Mouse (Mus musculus) layer of hippocampus, adult 8-10 months (tissue): ENCODE data around the gene Olfr250. TPM values are rescaled to one million over a fixed set of nuclear protein-coding genes. Genes with fewer than 3 reads are reported as not detected.
"Not testable (repeated sequence)": the region's sequence is repeated elsewhere in the genome, so short reads cannot be mapped to it uniquely, and the experiment has no call there.

Experiments used
- DNase-seq, 2 experiments: peaks; one replicate each; pipeline ENCODE4 v3.0.0; 2022; ENCODE audit warnings: low spot score in 2 of 2
- total RNA-seq, 4 experiments: library from RNA; stranded (reverse); gene quantifications; 2 replicates each; pipeline ENCODE4 v1.2.4; 2022

Gene Olfr250
- total RNA-seq, result not detected

GRCm38 (mm10) chr9:38366596-38366995, at the start of gene Olfr250:
TSS of gene Olfr250 (plus strand) at chr9:38366896.
- DNase-seq, result no peak

- no peak for DNase-seq
Observed at GRCm38 (mm10) chr9:38328760-38329159, 37.9 kb upstream of the Olfr250 start, which contains the start of gene Olfr25. TSS of gene Olfr25 (plus strand) at chr9:38329060.

GRCm38 (mm10) chr9:38348111-38348510, 18.6 kb upstream of the Olfr250 start, which contains the start of gene Olfr898:
TSS of gene Olfr898 (plus strand) at chr9:38348411.
- no peak for DNase-seq

- DNase-seq, result no peak
Observed at GRCm38 (mm10) chr9:38376786-38377185, 10.1 kb downstream of the Olfr250 start, which contains the start of gene Olfr251. TSS of gene Olfr251 (plus strand) at chr9:38377086.

GRCm38 (mm10) chr9:38401398-38401797, 34.7 kb downstream of the Olfr250 start, which contains the start of gene Olfr147:
TSS of gene Olfr147 (plus strand) at chr9:38401698.
- no peak for DNase-seq

GRCm38 (mm10) chr9:38407502-38407901, 40.8 kb downstream of the Olfr250 start:
- DNase-seq, result not testable (repeated sequence)

- DNase-seq, result not testable (repeated sequence)
Observed at GRCm38 (mm10) chr9:38413502-38413901, 46.8 kb downstream of the Olfr250 start.

Other genes with a start within 250 kb of the Olfr250 start
- gene Olfr890, start 224.4 kb upstream of the Olfr250 start, total RNA-seq, result not detected
- not detected for gene Olfr891, start 186.1 kb upstream of the Olfr250 start, total RNA-seq
- not detected for gene Olfr893, start 158.5 kb upstream of the Olfr250 start, total RNA-seq
- gene Olfr894, start 148.8 kb upstream of the Olfr250 start, total RNA-seq, result not detected
- not detected for gene Olfr143, start 114.1 kb upstream of the Olfr250 start, total RNA-seq
- not detected for gene Olfr895, start 99.0 kb upstream of the Olfr250 start, total RNA-seq
- not detected for gene Olfr896-ps1, start 75.8 kb upstream of the Olfr250 start, total RNA-seq
- not detected for gene Olfr25, start 37.8 kb upstream of the Olfr250 start, total RNA-seq
- gene Olfr898, start 18.5 kb upstream of the Olfr250 start, total RNA-seq, result not detected
- gene Olfr251, start 10.2 kb downstream of the Olfr250 start, total RNA-seq, result not detected
- gene Olfr147, start 34.8 kb downstream of the Olfr250 start, total RNA-seq, result not detected
- not detected for gene Olfr901, start 62.6 kb downstream of the Olfr250 start, total RNA-seq
- not detected for gene Olfr902, start 80.8 kb downstream of the Olfr250 start, total RNA-seq
- gene Olfr904, start 96.2 kb downstream of the Olfr250 start, total RNA-seq, result not detected
- not detected for gene Olfr905, start 104.2 kb downstream of the Olfr250 start, total RNA-seq
- gene Olfr906, start 120.2 kb downstream of the Olfr250 start, total RNA-seq, result not detected
- gene Olfr907, start 128.9 kb downstream of the Olfr250 start, total RNA-seq, result not detected
- gene Olfr911-ps1, start 154.7 kb downstream of the Olfr250 start, total RNA-seq, result not detected
- gene Olfr910, start 171.0 kb downstream of the Olfr250 start, total RNA-seq, result not detected
- gene Olfr912, start 213.3 kb downstream of the Olfr250 start, total RNA-seq, result not detected
- not detected for gene Olfr913, start 225.9 kb downstream of the Olfr250 start, total RNA-seq
- not detected for gene Olfr914, start 238.2 kb downstream of the Olfr250 start, total RNA-seq